Mouse (Mus musculus) MEL (cell line): ENCODE results near the gene Kctd6. TPM values are rescaled to one million over a fixed set of nuclear protein-coding genes. Genes with fewer than 3 reads are reported as not detected.

Source experiments
- DNase-seq: peaks from one replicate; pipeline ENCODE4 v3.0.0; 2011; ENCODE audit warnings: low read depth, low spot score
- H3K27ac ChIP-seq: 2 replicates; pipeline ENCODE4 v1.5.1; 2012; ENCODE audit warnings: low read depth, mild to moderate bottlenecking, control low read depth, low read length, moderate library complexity; ENCODE audit not compliant: control insufficient read depth
- H3K27me3 ChIP-seq, 2 experiments: fragments of 150-350 bp in 1 of 2; sonication (generic) in 1 of 2; 2 replicates each; pipeline ENCODE4 v1.6.1; 2012; ENCODE audit warnings: low read length in 2 of 2, mild to moderate bottlenecking in 2 of 2, improper control_type of control experiment in 1 of 2, moderate library complexity in 1 of 2; ENCODE audit not compliant: insufficient read depth in 2 of 2, control insufficient read depth in 1 of 2
- H3K36me3 ChIP-seq, 2 experiments: 2 replicates each; pipeline ENCODE4 v1.6.1; 2012 to 2014; ENCODE audit warnings: low read length in 2 of 2, improper control_type of control experiment in 1 of 2, inconsistent platforms in 1 of 2, mild to moderate bottlenecking in 1 of 2; ENCODE audit not compliant: insufficient read depth in 2 of 2, control insufficient read depth in 1 of 2
- H3K4me1 ChIP-seq, 2 experiments: fragments of 150-350 bp in 1 of 2; sonication (generic) in 1 of 2; 2 replicates each; pipeline ENCODE4 v1.6.1; 2012; ENCODE audit warnings: low read length in 2 of 2, improper control_type of control experiment in 1 of 2, mild to moderate bottlenecking in 1 of 2; ENCODE audit not compliant: insufficient read depth in 2 of 2, control insufficient read depth in 1 of 2
- H3K4me3 ChIP-seq, 2 experiments: fragments of 150-350 bp in 1 of 2; sonication (generic) in 1 of 2; 2 replicates each; pipeline ENCODE4 v1.5.1; 2012; ENCODE audit warnings: low read depth in 2 of 2, low read length in 2 of 2, mild to moderate bottlenecking in 2 of 2, moderate library complexity in 2 of 2, control low read depth in 1 of 2, improper control_type of control experiment in 1 of 2; ENCODE audit not compliant: control insufficient read depth in 1 of 2, insufficient read depth in 1 of 2
- H3K79me2 ChIP-seq: 2 replicates; pipeline ENCODE4 v1.6.1; 2012; ENCODE audit warnings: mild to moderate bottlenecking, low read length, moderate library complexity; ENCODE audit not compliant: control insufficient read depth, poor library complexity, insufficient read depth
- H3K9ac ChIP-seq: 2 replicates; pipeline ENCODE4 v1.6.1; 2012; ENCODE audit warnings: low read depth, mild to moderate bottlenecking, control low read depth, low read length, moderate library complexity; ENCODE audit not compliant: control insufficient read depth, poor library complexity, severe bottlenecking
- H3K9me3 ChIP-seq: fragments of 150-350 bp; sonication (generic); replicated peaks from 2 replicates; pipeline ENCODE4 v1.6.1; 2012; ENCODE audit warnings: mild to moderate bottlenecking, low read length, improper control_type of control experiment, moderate library complexity; ENCODE audit not compliant: insufficient read depth
- BHLHE40 ChIP-seq: IDR thresholded peaks from 2 replicates; pipeline ENCODE4 v1.6.1; 2012; ENCODE audit warnings: low read depth, mild to moderate bottlenecking, inconsistent platforms, low read length, improper control_type of control experiment, borderline replicate concordance
- CHD2 ChIP-seq: IDR thresholded peaks from 2 replicates; pipeline ENCODE4 v1.6.1; 2011; ENCODE audit warnings: low read length, improper control_type of control experiment
- ETS1 ChIP-seq: IDR thresholded peaks from 2 replicates; pipeline ENCODE4 v1.6.1; 2012; ENCODE audit warnings: low read depth, mild to moderate bottlenecking, inconsistent platforms, low read length, improper control_type of control experiment, moderate library complexity
- HCFC1 ChIP-seq: IDR thresholded peaks from 2 replicates; pipeline ENCODE4 v1.6.1; 2012; ENCODE audit warnings: low read depth, mild to moderate bottlenecking, inconsistent platforms, low read length, improper control_type of control experiment, moderate library complexity
- JUND ChIP-seq: IDR thresholded peaks from 2 replicates; pipeline ENCODE4 v1.6.1; 2011; ENCODE audit warnings: low read depth, mild to moderate bottlenecking, improper control_type of control experiment, low read length
- KAT2A ChIP-seq: conservative IDR thresholded peaks from 2 replicates; pipeline ENCODE4 v1.6.1; 2012; ENCODE audit warnings: low read depth, low read length, improper control_type of control experiment, inconsistent platforms
- MAFK ChIP-seq: IDR thresholded peaks from 2 replicates; pipeline ENCODE4 v1.6.1; 2011; ENCODE audit warnings: low read depth, mild to moderate bottlenecking, low read length, improper control_type of control experiment, borderline replicate concordance
- MAX ChIP-seq: IDR thresholded peaks from 2 replicates; pipeline ENCODE4 v1.6.1; 2011; ENCODE audit warnings: low read length, improper control_type of control experiment
- MAZ ChIP-seq: IDR thresholded peaks from 2 replicates; pipeline ENCODE4 v1.6.1; 2012; ENCODE audit warnings: low read depth, mild to moderate bottlenecking, inconsistent platforms, low read length, improper control_type of control experiment
- MEF2A ChIP-seq: IDR thresholded peaks from 2 replicates; pipeline ENCODE4 v1.6.1; 2014; ENCODE audit warnings: low read depth, mild to moderate bottlenecking, inconsistent platforms, low read length, improper control_type of control experiment; ENCODE audit not compliant: poor library complexity, insufficient replicate concordance, severe bottlenecking; ENCODE audit errors: extremely low read depth
- MXI1 ChIP-seq: IDR thresholded peaks from 2 replicates; pipeline ENCODE4 v1.6.1; 2011; ENCODE audit warnings: mild to moderate bottlenecking, low read depth, low read length, improper control_type of control experiment
- MYB ChIP-seq: IDR thresholded peaks from 2 replicates; pipeline ENCODE4 v1.6.1; 2011; ENCODE audit warnings: mild to moderate bottlenecking, low read depth, low read length, improper control_type of control experiment
- MYC ChIP-seq: IDR thresholded peaks from 2 replicates; pipeline ENCODE4 v1.6.1; 2011; ENCODE audit warnings: low read depth, mild to moderate bottlenecking, low read length, improper control_type of control experiment, moderate library complexity
- NELFE ChIP-seq: IDR thresholded peaks from 2 replicates; pipeline ENCODE4 v1.6.1; 2011; ENCODE audit warnings: low read depth, low read length, improper control_type of control experiment
- NRF1 ChIP-seq: IDR thresholded peaks from 2 replicates; pipeline ENCODE4 v1.6.1; 2014; ENCODE audit warnings: low read depth, mild to moderate bottlenecking, inconsistent platforms, low read length, improper control_type of control experiment, moderate library complexity; ENCODE audit not compliant: poor library complexity, insufficient read depth, severe bottlenecking
- POLR2A ChIP-seq, 2 experiments: IDR thresholded peaks; 2 replicates each; pipeline ENCODE4 v1.6.1; 2011 to 2012; ENCODE audit warnings: low read length in 2 of 2, mild to moderate bottlenecking in 2 of 2, control low read depth in 1 of 2, improper control_type of control experiment in 1 of 2, low read depth in 1 of 2, moderate library complexity in 1 of 2; ENCODE audit not compliant: control insufficient read depth in 1 of 2, insufficient read depth in 1 of 2, poor library complexity in 1 of 2
- POLR2AphosphoS2 ChIP-seq: IDR thresholded peaks from 2 replicates; pipeline ENCODE4 v1.6.1; 2011; ENCODE audit warnings: low read length, improper control_type of control experiment
- POLR2AphosphoS5 ChIP-seq: IDR thresholded peaks from 2 replicates; pipeline ENCODE4 v1.6.1; 2012; ENCODE audit warnings: low read depth, borderline replicate concordance, mild to moderate bottlenecking, inconsistent platforms, low read length, moderate library complexity, mixed read lengths
- RCOR1 ChIP-seq: IDR thresholded peaks from 2 replicates; pipeline ENCODE4 v1.6.1; 2012; ENCODE audit warnings: low read depth, mild to moderate bottlenecking, inconsistent platforms, low read length, improper control_type of control experiment
- SIN3A ChIP-seq: IDR thresholded peaks from 2 replicates; pipeline ENCODE4 v1.6.1; 2012; ENCODE audit warnings: low read length, improper control_type of control experiment, inconsistent platforms
- SMC3 ChIP-seq: IDR thresholded peaks from 2 replicates; pipeline ENCODE4 v1.6.1; 2011; ENCODE audit warnings: low read depth, low read length, improper control_type of control experiment
- TAL1 ChIP-seq: IDR thresholded peaks from 2 replicates; pipeline ENCODE4 v1.6.1; 2012; ENCODE audit warnings: mild to moderate bottlenecking, inconsistent platforms, low read length, moderate library complexity, mixed read lengths
- TBP ChIP-seq: IDR thresholded peaks from 2 replicates; pipeline ENCODE4 v1.8.0; 2011; ENCODE audit warnings: low read depth, low read length, improper control_type of control experiment
- TCF12 ChIP-seq: IDR thresholded peaks from 2 replicates; pipeline ENCODE4 v1.6.1; 2014; ENCODE audit warnings: low read depth, mild to moderate bottlenecking, inconsistent platforms, low read length, improper control_type of control experiment, moderate library complexity
- UBTF ChIP-seq: IDR thresholded peaks from 2 replicates; pipeline ENCODE4 v1.6.1; 2012; ENCODE audit warnings: low read depth, mild to moderate bottlenecking, inconsistent platforms, low read length, improper control_type of control experiment, moderate library complexity, borderline replicate concordance; ENCODE audit not compliant: insufficient read depth
- USF1 ChIP-seq: IDR thresholded peaks from 2 replicates; pipeline ENCODE4 v1.6.1; 2014; ENCODE audit warnings: low read depth, mild to moderate bottlenecking, inconsistent platforms, low read length, improper control_type of control experiment, moderate library complexity
- ZC3H11A ChIP-seq: IDR thresholded peaks from 2 replicates; pipeline ENCODE4 v1.6.1; 2012; ENCODE audit warnings: low read depth, mild to moderate bottlenecking, inconsistent platforms, low read length, improper control_type of control experiment
- ZKSCAN1 ChIP-seq: IDR thresholded peaks from 2 replicates; pipeline ENCODE4 v1.6.1; 2012; ENCODE audit warnings: low read depth, mild to moderate bottlenecking, inconsistent platforms, low read length, improper control_type of control experiment, moderate library complexity
- ZNF384 ChIP-seq: IDR thresholded peaks from 2 replicates; pipeline ENCODE4 v1.6.1; 2012; ENCODE audit warnings: low read depth, mild to moderate bottlenecking, inconsistent platforms, low read length, improper control_type of control experiment
- polyA plus RNA-seq, 2 experiments: library from polyadenylated mRNA; stranded (reverse) in 1 of 2; unstranded in 1 of 2; fragments of >175 nt in 1 of 2; fragments of >200 nt in 1 of 2; gene quantifications; 2 replicates each; pipeline versions ENCODE4 v1.2.1 to v1.2.4; 2012; ENCODE audit warnings: low replicate concordance in 2 of 2, low read depth in 1 of 2; ENCODE audit not compliant: insufficient read length in 2 of 2, insufficient read depth in 1 of 2, missing spikeins in 1 of 2
- total RNA-seq: library from RNA; depleted of rRNA; stranded (reverse); fragments of 300-350 nt; gene quantifications from 2 replicates; pipeline ENCODE4 v1.2.3, GENCODE M21; 2012

Kctd6 gene
- total and polyA plus RNA-seq, 3 experiments = 3.6 to 5.5 TPM; not detected in 1

DNA sequence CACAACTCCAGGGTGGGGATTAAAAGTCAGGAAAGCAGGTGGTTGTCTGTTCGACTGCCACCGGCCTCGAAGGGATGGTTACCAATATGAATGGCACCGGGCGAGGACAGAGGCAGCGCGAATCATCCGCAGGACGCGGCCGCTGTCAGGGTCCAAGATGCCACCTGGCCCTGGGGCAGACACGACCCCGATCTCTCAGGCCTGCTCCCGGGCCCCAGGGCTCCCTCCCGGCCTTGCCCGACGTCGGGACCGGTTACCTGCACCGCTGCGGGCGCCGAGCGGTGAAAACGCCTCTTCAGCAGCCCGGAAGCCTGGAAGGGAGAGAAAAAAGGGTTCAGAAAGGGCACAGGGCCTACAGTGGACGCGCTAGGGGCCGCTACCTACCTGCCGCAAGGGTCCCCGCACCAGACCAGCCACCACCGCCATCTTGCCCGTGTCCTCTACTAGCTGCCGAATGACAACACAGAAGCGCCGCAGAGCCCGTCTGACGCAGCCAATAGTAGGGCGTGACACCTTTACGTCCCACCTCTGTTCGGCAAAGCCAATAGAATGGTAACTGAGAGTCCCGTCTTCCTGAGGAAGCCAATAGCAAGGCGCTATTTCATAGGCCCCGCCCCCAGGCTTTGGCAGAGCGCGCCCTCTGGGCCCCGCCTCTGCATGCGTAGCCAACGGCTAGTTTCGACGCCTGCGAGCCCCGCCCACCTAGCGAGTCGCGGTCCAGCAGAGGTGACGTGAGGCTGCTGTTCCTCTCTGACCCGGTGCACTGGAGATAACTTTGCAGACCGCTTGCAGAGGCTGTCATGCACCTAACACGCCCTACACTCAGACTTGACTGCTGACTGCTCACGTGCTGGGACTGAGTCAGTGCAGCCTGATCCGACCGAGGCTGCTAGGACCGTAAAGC is 41.2 kb upstream of the Kctd6 start, which contains the start of gene Pdhb:
Gene Pdhb, minus strand, starts transcription at position 519 of the 904 bp plus-strand sequence.
- H3K36me3 ChIP-seq = peaks cover 6 to 9% of the 10 kb centered on the region in 2 experiments
- no peaks in the 10 kb centered on the region; a peak in 1 of 4 replicates for H3K27me3 ChIP-seq
- H3K9ac ChIP-seq = peak within 1 kb of the TSS; percentile 92
- peaks cover 0 to 4% of the 10 kb centered on the region in 2 experiments; a peak in 1 of 4 replicates for H3K4me1 ChIP-seq
- H3K27ac ChIP-seq = peak within 1 kb of the TSS; percentile 60
- no peaks in the 10 kb centered on the region for H3K9me3 ChIP-seq
- H3K79me2 ChIP-seq = peaks cover 11% of the 10 kb centered on the region
- peak; percentile 99 for DNase-seq
- peak within 1 kb of the TSS; percentile 81 to 99 for H3K4me3 ChIP-seq
- TF ChIP-seq TAL1 = no peak
- TF ChIP-seq NRF1 = peak; percentile 38; the same call in 1 of the 2 replicates
- peak; percentile 59; the same call in 1 of the 2 replicates for TF ChIP-seq POLR2AphosphoS2
- no peak for TF ChIP-seq ZC3H11A
- TF ChIP-seq HCFC1 = peak; percentile 79
- TF ChIP-seq MAZ = no peak
- TF ChIP-seq BHLHE40 = peak; percentile 87
- TF ChIP-seq SMC3 = no peak
- TF ChIP-seq TCF12 = 0 out of 2 replicates have a peak, but pooled peaks have one; percentile 9
- peak; percentile 55; the same call in 1 of the 2 replicates for TF ChIP-seq MYC
- TF ChIP-seq ETS1 = peak; percentile 62
- TF ChIP-seq POLR2A (IDR thresholded peaks at IDR 0.05; ENCODE audit: control insufficient read depth in 1 of 2, insufficient read depth in 1 of 2, low read depth in 1 of 2, low read length in 2 of 2, poor library complexity in 1 of 2) = peak; percentile 62 to 79
- TF ChIP-seq NELFE = peak; percentile 70
- TF ChIP-seq ZKSCAN1 = no peak
- peak; percentile 28; the same call in 1 of the 2 replicates for TF ChIP-seq MYB
- TF ChIP-seq POLR2AphosphoS5 = no peak
- no peak for TF ChIP-seq ZNF384
- TF ChIP-seq JUND = no peak
- TF ChIP-seq CHD2 = peak; percentile 26; the same call in 1 of the 2 replicates
- no peak for TF ChIP-seq UBTF
- TF ChIP-seq MEF2A = no peak
- peak; percentile 62; the same call in 1 of the 2 replicates for TF ChIP-seq MAX
- TF ChIP-seq TBP = peak; percentile 85
- no peak for TF ChIP-seq MAFK
- TF ChIP-seq USF1 = peak; percentile 31; the same call in 1 of the 2 replicates
- TF ChIP-seq MXI1 = peak; percentile 90
- TF ChIP-seq RCOR1 = no peak
- no peak; the same call in 1 of the 2 replicates for TF ChIP-seq KAT2A
- TF ChIP-seq SIN3A = peak; percentile 78
- TF ChIP-seq, all 39 proteins: peak for 16
